ENCODE assay signal across 8 mouse cellular contexts in genomic region chr1:172500451-172501370, GRCm38 (mm10). TPM values are rescaled to one million over a fixed set of nuclear protein-coding genes. Genes with fewer than 3 reads are reported as not detected.
A peak's percentile ranks its signal among the peaks of the same experiment; 100 is the strongest.
DNase-seq lines count a peak whose midpoint lies in the region; ATAC-seq lines count a peak whose summit lies in the region.

No protein-coding gene starts in this region.

- peak overlapping the region; percentile 49; the same call in 1 of the 2 replicates for H3K9ac ChIP-seq in midbrain, embryonic 11.5 days (ENCODE audit: low read length)

- intact Hi-C loops in heart, postnatal 25 days (cut with DNase I): loop anchor here (1.0 kb wide), 1 partner anchor 21 kb away; no protein-coding TSS in a partner anchor
- intact Hi-C loops in left cerebral cortex, postnatal 14 days (cut with DNase I): no loop called here

- H3K4me3 ChIP-seq in forebrain, embryonic 10.5 days: peak overlapping the region; percentile 56
- peak overlapping the region; percentile 62 for H3K4me3 ChIP-seq in limb, embryonic 10.5 days
- H3K4me3 ChIP-seq in midbrain, embryonic 11.5 days (ENCODE audit: low read depth, low read length): peak overlapping the region; percentile 33

- peak overlapping the region; percentile 54 for H3K4me2 ChIP-seq in midbrain, embryonic 11.5 days

- peaks cover 39% of the 10 kb centered on the region for H3K36me3 ChIP-seq in forebrain, embryonic 10.5 days (replicated peaks)
- peaks cover 43% of the 10 kb centered on the region for H3K36me3 ChIP-seq in limb, embryonic 10.5 days
- peaks cover 19% of the 10 kb centered on the region for H3K36me3 ChIP-seq in midbrain, embryonic 11.5 days (ENCODE audit: control insufficient read depth, insufficient read depth, low read length)

- H3K27me3 ChIP-seq in forebrain, embryonic 10.5 days (ENCODE audit: poor library complexity, severe bottlenecking): peaks cover 64% of the 10 kb centered on the region
- peaks cover 29% of the 10 kb centered on the region for H3K27me3 ChIP-seq in limb, embryonic 10.5 days (ENCODE audit: low read depth, poor library complexity, severe bottlenecking)
- H3K27me3 ChIP-seq in midbrain, embryonic 11.5 days (ENCODE audit: control insufficient read depth, insufficient read depth, low read length): peaks cover 26% of the 10 kb centered on the region

- H3K9me3 ChIP-seq in forebrain, embryonic 10.5 days: no peaks in the 10 kb centered on the region
- no peaks in the 10 kb centered on the region for H3K9me3 ChIP-seq in limb, embryonic 10.5 days (replicated peaks)
- H3K9me3 ChIP-seq in midbrain, embryonic 11.5 days (ENCODE audit: control insufficient read depth, low read length): no peaks in the 10 kb centered on the region

- WGBS in forebrain, embryonic 10.5 days: 1% methylated on average over 56 of the region's 56 CpGs
- 1% methylated on average over 56 of the region's 56 CpGs for WGBS in limb, embryonic 10.5 days
- under 1% methylated on average over 56 of the region's 56 CpGs for WGBS in midbrain, embryonic 11.5 days

- DNase-seq in urinary bladder, adult 18-20 months (ENCODE audit: low spot score in 2 of 2): peak; percentile 69 to 75
- no peak for DNase-seq in urinary bladder, postnatal 10 days (ENCODE audit: low spot score)
- DNase-seq in forebrain, embryonic 10.5 days (ENCODE audit: extremely low spot score, low spot score): peak; percentile 45
- DNase-seq in heart, postnatal 25 days (ENCODE audit: low spot score): peak; percentile 55
- peak; percentile 58 for DNase-seq in limb, embryonic 10.5 days (ENCODE audit: low spot score)
- no peak for DNase-seq in midbrain, embryonic 11.5 days (ENCODE audit: low spot score, missing footprints)
- peak; percentile 45 for DNase-seq in thymus, postnatal 14 days
- no peak for DNase-seq in left cerebral cortex, postnatal 14 days (ENCODE audit: low spot score in 2 of 2)

- H3K4me1 ChIP-seq in forebrain, embryonic 10.5 days: peaks cover 61% of the 10 kb centered on the region
- H3K4me1 ChIP-seq in limb, embryonic 10.5 days: peaks cover 58% of the 10 kb centered on the region
- peaks cover 29% of the 10 kb centered on the region for H3K4me1 ChIP-seq in midbrain, embryonic 11.5 days (ENCODE audit: control insufficient read depth, insufficient read depth, low read length)

- ATAC-seq in midbrain, embryonic 11.5 days (ENCODE audit: low FRiP score): peak; percentile 19

- peak overlapping the region; percentile 77 for H3K27ac ChIP-seq in forebrain, embryonic 10.5 days
- peak overlapping the region; percentile 79 for H3K27ac ChIP-seq in limb, embryonic 10.5 days
- H3K27ac ChIP-seq in midbrain, embryonic 11.5 days (ENCODE audit: low read depth, low read length): peak overlapping the region; percentile 5; the same call in 1 of the 2 replicates

RNA-seq across cellular contexts. Expression of gene Tagln2, which starts 0.9 kb away (rescaled TPM):
- polyA plus RNA-seq in forebrain, embryonic 10.5 days (2016; fragmentation: Nextera tagmentation; extraction: Ambion mirVana): 69.7 and 71.1 TPM in 2 replicates
- total RNA-seq in heart, postnatal 25 days (2021): 10 to 100 TPM; 75.4 to 87.9 TPM
- 77.0 and 84.6 TPM in 2 replicates for polyA plus RNA-seq in limb, embryonic 10.5 days (2016; fragmentation: Nextera tagmentation; extraction: Ambion mirVana)
- 36.3 and 39.1 TPM in 2 replicates for polyA plus RNA-seq in midbrain, embryonic 11.5 days (2014; fragmentation: Nextera tagmentation; extraction: Ambion mirVana)
- total RNA-seq in left cerebral cortex, postnatal 14 days (2021): 10 to 100 TPM; 12.3 to 15.1 TPM

RNA-seq across cellular contexts. Expression of gene Igsf9, which starts 19.1 kb away (rescaled TPM):
- 81.7 and 82.5 TPM in 2 replicates for polyA plus RNA-seq in forebrain, embryonic 10.5 days (2016; fragmentation: Nextera tagmentation; extraction: Ambion mirVana)
- total RNA-seq in heart, postnatal 25 days (2021): under 1 TPM; 0.25 to 0.55 TPM
- polyA plus RNA-seq in limb, embryonic 10.5 days (2016; fragmentation: Nextera tagmentation; extraction: Ambion mirVana): 79.5 and 85.8 TPM in 2 replicates
- polyA plus RNA-seq in midbrain, embryonic 11.5 days (2014; fragmentation: Nextera tagmentation; extraction: Ambion mirVana): 48.8 and 49.7 TPM in 2 replicates
- total RNA-seq in left cerebral cortex, postnatal 14 days (2021): 10 to 100 TPM; 10.9 to 15.2 TPM

RNA-seq across cellular contexts. Expression of gene Cfap45, which starts 19.9 kb away (rescaled TPM):
- polyA plus RNA-seq in forebrain, embryonic 10.5 days (2016; fragmentation: Nextera tagmentation; extraction: Ambion mirVana): 1.4 and 1.6 TPM in 2 replicates
- under 1 TPM; 0.34 to 0.39 TPM for total RNA-seq in heart, postnatal 25 days (2021)
- 0.67 and 1.0 TPM in 2 replicates for polyA plus RNA-seq in limb, embryonic 10.5 days (2016; fragmentation: Nextera tagmentation; extraction: Ambion mirVana)
- 1.0 and 1.1 TPM in 2 replicates for polyA plus RNA-seq in midbrain, embryonic 11.5 days (2014; fragmentation: Nextera tagmentation; extraction: Ambion mirVana)
- 1 to 10 TPM; 3.6 to 3.7 TPM for total RNA-seq in left cerebral cortex, postnatal 14 days (2021)

RNA-seq across cellular contexts. Expression of gene Slamf9, which starts 25.6 kb away (rescaled TPM):
- not detected in 2 replicates for polyA plus RNA-seq in forebrain, embryonic 10.5 days (2016; fragmentation: Nextera tagmentation; extraction: Ambion mirVana)
- 1 to 10 TPM; 1.3 TPM for total RNA-seq in heart, postnatal 25 days (2021)
- polyA plus RNA-seq in limb, embryonic 10.5 days (2016; fragmentation: Nextera tagmentation; extraction: Ambion mirVana): 0.18 TPM in 1 of 2 replicates, not detected in the other
- 0.12 and 0.23 TPM in 2 replicates for polyA plus RNA-seq in midbrain, embryonic 11.5 days (2014; fragmentation: Nextera tagmentation; extraction: Ambion mirVana)
- under 1 TPM; 0.53 to 0.93 TPM for total RNA-seq in left cerebral cortex, postnatal 14 days (2021)

RNA-seq across cellular contexts. Expression of gene Vsig8, which starts 55.0 kb away (rescaled TPM):
- polyA plus RNA-seq in forebrain, embryonic 10.5 days (2016; fragmentation: Nextera tagmentation; extraction: Ambion mirVana): 0.09 TPM in 1 of 2 replicates, not detected in the other
- total RNA-seq in heart, postnatal 25 days (2021): not detected
- 0.13 TPM in 1 of 2 replicates, not detected in the other for polyA plus RNA-seq in limb, embryonic 10.5 days (2016; fragmentation: Nextera tagmentation; extraction: Ambion mirVana)
- polyA plus RNA-seq in midbrain, embryonic 11.5 days (2014; fragmentation: Nextera tagmentation; extraction: Ambion mirVana): 0.08 and 0.11 TPM in 2 replicates
- under 1 TPM in 1 of 2 experiments, not detected in 1; 0.95 TPM for total RNA-seq in left cerebral cortex, postnatal 14 days (2021)

Comparison
In these comparisons a context has a peak if more than half of its experiments do, and no peak if none do; other contexts are left out.
1. DNase-seq: peak in urinary bladder, adult 18-20 months (2 of 2), forebrain, embryonic 10.5 days (single experiment), heart, postnatal 25 days (single experiment), limb, embryonic 10.5 days (single experiment) and thymus, postnatal 14 days (single experiment); none in urinary bladder, postnatal 10 days (single experiment), midbrain, embryonic 11.5 days (single experiment) and left cerebral cortex, postnatal 14 days (0 of 2).
2. H3K27ac ChIP-seq: peak in every context shown above with its lines; median percentile 79 in limb, embryonic 10.5 days; 77 in forebrain, embryonic 10.5 days; 5 in midbrain, embryonic 11.5 days.
3. Peak in every context shown above with its lines, with median percentiles within 50 percentile points of each other: H3K4me3 ChIP-seq.